9 mouse cellular contexts compared by ENCODE assay signal in genomic region chr19:4812334-4812949, GRCm38 (mm10). TPM values are rescaled to one million over a fixed set of nuclear protein-coding genes. Genes with fewer than 3 reads are reported as not detected.
A peak's percentile ranks its signal among the peaks of the same experiment; 100 is the strongest.
DNase-seq lines count a peak whose midpoint lies in the region; ATAC-seq and TF ChIP-seq lines count a peak whose summit lies in the region.
"Not testable (repeated sequence)": the region's sequence is repeated elsewhere in the genome, so short reads cannot be mapped to it uniquely, and the experiment has no call there.
"Had no signal": no experiment of that assay in that cellular context is flagged by ENCODE, and none has a peak within 500 bp of the region (broad histone marks: within the 10 kb centered on the region; RNA-seq: fewer than 3 reads in every experiment).

No protein-coding gene starts in this region.

- 77% methylated on average over 8 of the region's 8 CpGs for WGBS in embryonic facial prominence, embryonic 14.5 days
- WGBS in heart, embryonic 12.5 days = 73% methylated on average over 8 of the region's 8 CpGs
- WGBS in intestine, embryonic 15.5 days = 72% methylated on average over 8 of the region's 8 CpGs
- WGBS in liver, adult 2 months = 79% methylated on average over 8 of the region's 8 CpGs
- 78% methylated on average over 8 of the region's 8 CpGs for whole genome bisulfite sequencing in midbrain, embryonic 10.5 days
- WGBS in neural tube, embryonic 15.5 days = 82% methylated on average over 8 of the region's 8 CpGs

- H3K4me2 ChIP-seq in embryonic facial prominence, embryonic 14.5 days (ENCODE audit: low read depth, low read length) = peak overlapping the region; percentile 60
- H3K4me2 ChIP-seq in heart, embryonic 12.5 days = peak overlapping the region; percentile 83
- peak overlapping the region; percentile 55 for H3K4me2 ChIP-seq in intestine, embryonic 15.5 days (replicated peaks)
- H3K4me2 ChIP-seq in neural tube, embryonic 15.5 days = peak overlapping the region; percentile 85

- not testable (repeated sequence) for TF ChIP-seq CTCF in liver, adult 2 months (IDR thresholded peaks at IDR 0.05; ENCODE audit: low read depth, low read length)

- ATAC-seq in embryonic facial prominence, embryonic 14.5 days (ENCODE audit: low read depth); heart, embryonic 12.5 days (ENCODE audit: insufficient number of reproducible peaks, low FRiP score); intestine, embryonic 15.5 days; neural tube, embryonic 15.5 days (ENCODE audit: low FRiP score): not testable (repeated sequence)

- peak overlapping the region; percentile 75 for H3K4me3 ChIP-seq in embryonic facial prominence, embryonic 14.5 days (ENCODE audit: low read depth, low read length)
- H3K4me3 ChIP-seq in heart, embryonic 12.5 days = peak overlapping the region; percentile 81
- H3K4me3 ChIP-seq in intestine, embryonic 15.5 days (replicated peaks) = peak overlapping the region; percentile 78
- 0 out of 2 replicates have a peak overlapping the region, but pooled peaks have one; percentile 77 for H3K4me3 ChIP-seq in liver, adult 2 months (ENCODE audit: insufficient read depth, low read depth, low read length)
- peak overlapping the region; percentile 96 for H3K4me3 ChIP-seq in midbrain, embryonic 10.5 days
- peak overlapping the region; percentile 87 for H3K4me3 ChIP-seq in neural tube, embryonic 15.5 days (replicated peaks)

- TF ChIP-seq POLR2A in liver, adult 2 months (IDR thresholded peaks at IDR 0.05; ENCODE audit: extremely low read depth, insufficient read depth, low read length) = not testable (repeated sequence)

- H3K9me3 ChIP-seq in embryonic facial prominence, embryonic 14.5 days (ENCODE audit: control insufficient read depth, low read length); heart, embryonic 12.5 days (replicated peaks); intestine, embryonic 15.5 days; midbrain, embryonic 10.5 days (replicated peaks); neural tube, embryonic 15.5 days (replicated peaks): not testable (repeated sequence)

- H3K9ac ChIP-seq in embryonic facial prominence, embryonic 14.5 days (ENCODE audit: low read depth, low read length) = peak overlapping the region; percentile 74
- peak overlapping the region; percentile 92 for H3K9ac ChIP-seq in heart, embryonic 12.5 days
- peak overlapping the region; percentile 89 for H3K9ac ChIP-seq in intestine, embryonic 15.5 days
- H3K9ac ChIP-seq in liver, adult 2 months (ENCODE audit: low read depth, low read length) = not testable (repeated sequence)
- H3K9ac ChIP-seq in neural tube, embryonic 15.5 days (replicated peaks) = peak overlapping the region; percentile 85

- DNase-seq in NIH3T3 (ENCODE audit: low read depth) = peak; percentile 73
- not testable (repeated sequence) for DNase-seq in embryonic facial prominence, embryonic 14.5 days (ENCODE audit: low spot score); liver, adult 2 months (ENCODE audit: extremely low read depth, low read depth, low spot score); midbrain, embryonic 10.5 days (ENCODE audit: low spot score)

- H3K27me3 ChIP-seq in embryonic facial prominence, embryonic 14.5 days (replicated peaks; ENCODE audit: control insufficient read depth, insufficient read depth, low read length); heart, embryonic 12.5 days (replicated peaks); intestine, embryonic 15.5 days (replicated peaks); liver, adult 2 months (ENCODE audit: control insufficient read depth, insufficient read depth, low read length); midbrain, embryonic 10.5 days (ENCODE audit: low read depth, poor library complexity, severe bottlenecking); neural tube, embryonic 15.5 days (replicated peaks): not testable (repeated sequence)

- H3K36me3 ChIP-seq in embryonic facial prominence, embryonic 14.5 days (ENCODE audit: control insufficient read depth, insufficient read depth, low read length); heart, embryonic 12.5 days; intestine, embryonic 15.5 days; liver, adult 2 months (ENCODE audit: control insufficient read depth, insufficient read depth, low read length); midbrain, embryonic 10.5 days; neural tube, embryonic 15.5 days: not testable (repeated sequence)

- peak overlapping the region; percentile 94 for H3K27ac ChIP-seq in embryonic facial prominence, embryonic 14.5 days (replicated peaks; ENCODE audit: low read depth, low read length)
- H3K27ac ChIP-seq in heart, embryonic 12.5 days (ENCODE audit: poor library complexity, severe bottlenecking) = peak overlapping the region; percentile 93
- H3K27ac ChIP-seq in intestine, embryonic 15.5 days = peak overlapping the region; percentile 98
- H3K27ac ChIP-seq in liver, adult 2 months (replicated peaks; ENCODE audit: insufficient read depth, low read depth, low read length) = not testable (repeated sequence)
- H3K27ac ChIP-seq in midbrain, embryonic 10.5 days (replicated peaks) = peak overlapping the region; percentile 95
- peak overlapping the region; percentile 94 for H3K27ac ChIP-seq in neural tube, embryonic 15.5 days (replicated peaks)

- peaks cover 25% of the 10 kb centered on the region; the same call in 1 of the 2 replicates for H3K79me2 ChIP-seq in liver, adult 2 months (ENCODE audit: control insufficient read depth, insufficient read depth, low read length)

- peaks cover 17% of the 10 kb centered on the region for H3K4me1 ChIP-seq in embryonic facial prominence, embryonic 14.5 days (ENCODE audit: control insufficient read depth, insufficient read depth, low read length)
- H3K4me1 ChIP-seq in heart, embryonic 12.5 days (replicated peaks) = peaks cover 22% of the 10 kb centered on the region
- not testable (repeated sequence) for H3K4me1 ChIP-seq in intestine, embryonic 15.5 days (replicated peaks)
- H3K4me1 ChIP-seq in liver, adult 2 months (ENCODE audit: control insufficient read depth, insufficient read depth, low read length) = peaks cover 20% of the 10 kb centered on the region
- H3K4me1 ChIP-seq in midbrain, embryonic 10.5 days = peaks cover 28% of the 10 kb centered on the region
- peaks cover 31% of the 10 kb centered on the region for H3K4me1 ChIP-seq in neural tube, embryonic 15.5 days

RNA-seq across cellular contexts. Expression of gene Rbm14, which starts 1.0 kb away (rescaled TPM):
- polyA plus RNA-seq in embryonic facial prominence, embryonic 14.5 days (2014; fragmentation: Nextera tagmentation; extraction: Ambion mirVana) = 61.5 and 65.3 TPM in 2 replicates
- 59.8 and 64.5 TPM in 2 replicates for polyA plus RNA-seq in heart, embryonic 12.5 days (2016; fragmentation: Nextera tagmentation; extraction: Ambion mirVana)
- polyA plus RNA-seq in intestine, embryonic 15.5 days (2015; fragmentation: Nextera tagmentation; extraction: Ambion mirVana) = 73.6 and 80.0 TPM in 2 replicates
- total RNA-seq in liver, adult 2 months (2014; rRNA removed) = 9.0 and 12.6 TPM in 2 replicates
- polyA plus RNA-seq in liver, adult 2 months (2012; rRNA removed) = 18.4 and 26.1 TPM in 2 replicates
- polyA plus RNA-seq in midbrain, embryonic 10.5 days (2016; fragmentation: Nextera tagmentation; extraction: Ambion mirVana) = 136 TPM in 2 replicates
- 55.0 and 65.1 TPM in 2 replicates for polyA plus RNA-seq in neural tube, embryonic 15.5 days (2015; fragmentation: Nextera tagmentation; extraction: Ambion mirVana)

RNA-seq across cellular contexts. Expression of gene Gm21992, which starts 1.0 kb away (rescaled TPM):
- polyA plus RNA-seq in embryonic facial prominence, embryonic 14.5 days (2014; fragmentation: Nextera tagmentation; extraction: Ambion mirVana) = 14.9 and 17.1 TPM in 2 replicates
- 27.0 and 29.6 TPM in 2 replicates for polyA plus RNA-seq in heart, embryonic 12.5 days (2016; fragmentation: Nextera tagmentation; extraction: Ambion mirVana)
- 32.4 and 35.3 TPM in 2 replicates for polyA plus RNA-seq in intestine, embryonic 15.5 days (2015; fragmentation: Nextera tagmentation; extraction: Ambion mirVana)
- total RNA-seq in liver, adult 2 months (2014; rRNA removed) = 4.8 and 9.9 TPM in 2 replicates
- polyA plus RNA-seq in liver, adult 2 months (2012; rRNA removed) = 22.3 and 23.6 TPM in 2 replicates
- 35.3 and 37.6 TPM in 2 replicates for polyA plus RNA-seq in midbrain, embryonic 10.5 days (2016; fragmentation: Nextera tagmentation; extraction: Ambion mirVana)
- polyA plus RNA-seq in neural tube, embryonic 15.5 days (2015; fragmentation: Nextera tagmentation; extraction: Ambion mirVana) = 14.8 and 20.1 TPM in 2 replicates

RNA-seq across cellular contexts. Expression of gene Rbm4, which starts 18.7 kb away (rescaled TPM):
- 68.6 and 72.0 TPM in 2 replicates for polyA plus RNA-seq in embryonic facial prominence, embryonic 14.5 days (2014; fragmentation: Nextera tagmentation; extraction: Ambion mirVana)
- 39.8 and 46.8 TPM in 2 replicates for polyA plus RNA-seq in heart, embryonic 12.5 days (2016; fragmentation: Nextera tagmentation; extraction: Ambion mirVana)
- 43.8 and 51.0 TPM in 2 replicates for polyA plus RNA-seq in intestine, embryonic 15.5 days (2015; fragmentation: Nextera tagmentation; extraction: Ambion mirVana)
- 58.4 and 67.7 TPM in 2 replicates for total RNA-seq in liver, adult 2 months (2014; rRNA removed)
- polyA plus RNA-seq in liver, adult 2 months (2012; rRNA removed) = 25.7 and 32.8 TPM in 2 replicates
- polyA plus RNA-seq in midbrain, embryonic 10.5 days (2016; fragmentation: Nextera tagmentation; extraction: Ambion mirVana) = 93.6 and 108 TPM in 2 replicates
- 67.2 and 76.2 TPM in 2 replicates for polyA plus RNA-seq in neural tube, embryonic 15.5 days (2015; fragmentation: Nextera tagmentation; extraction: Ambion mirVana)

RNA-seq across cellular contexts. Expression of gene Ccs, which starts 26.7 kb away (rescaled TPM):
- 48.3 and 54.1 TPM in 2 replicates for polyA plus RNA-seq in embryonic facial prominence, embryonic 14.5 days (2014; fragmentation: Nextera tagmentation; extraction: Ambion mirVana)
- polyA plus RNA-seq in heart, embryonic 12.5 days (2016; fragmentation: Nextera tagmentation; extraction: Ambion mirVana) = 33.9 and 34.5 TPM in 2 replicates
- 51.3 and 56.7 TPM in 2 replicates for polyA plus RNA-seq in intestine, embryonic 15.5 days (2015; fragmentation: Nextera tagmentation; extraction: Ambion mirVana)
- total RNA-seq in liver, adult 2 months (2014; rRNA removed) = 146 and 174 TPM in 2 replicates
- polyA plus RNA-seq in liver, adult 2 months (2012; rRNA removed) = 245 and 254 TPM in 2 replicates
- polyA plus RNA-seq in midbrain, embryonic 10.5 days (2016; fragmentation: Nextera tagmentation; extraction: Ambion mirVana) = 41.6 and 43.1 TPM in 2 replicates
- polyA plus RNA-seq in neural tube, embryonic 15.5 days (2015; fragmentation: Nextera tagmentation; extraction: Ambion mirVana) = 42.4 and 47.9 TPM in 2 replicates

RNA-seq across cellular contexts. Expression of gene Ccdc87, which starts 26.7 kb away (rescaled TPM):
- polyA plus RNA-seq in embryonic facial prominence, embryonic 14.5 days (2014; fragmentation: Nextera tagmentation; extraction: Ambion mirVana) = 0.54 and 0.64 TPM in 2 replicates
- polyA plus RNA-seq in heart, embryonic 12.5 days (2016; fragmentation: Nextera tagmentation; extraction: Ambion mirVana) = 0.05 TPM in 1 of 2 replicates, not detected in the other
- not detected in 2 replicates for polyA plus RNA-seq in intestine, embryonic 15.5 days (2015; fragmentation: Nextera tagmentation; extraction: Ambion mirVana)
- total RNA-seq in liver, adult 2 months (2014; rRNA removed) = not detected in 2 replicates
- not detected in 2 replicates for polyA plus RNA-seq in liver, adult 2 months (2012; rRNA removed)
- 0.07 and 0.14 TPM in 2 replicates for polyA plus RNA-seq in midbrain, embryonic 10.5 days (2016; fragmentation: Nextera tagmentation; extraction: Ambion mirVana)
- 0.37 and 0.52 TPM in 2 replicates for polyA plus RNA-seq in neural tube, embryonic 15.5 days (2015; fragmentation: Nextera tagmentation; extraction: Ambion mirVana)
- total RNA-seq: gastrocnemius, postnatal 25 days had no signal
- polyA plus RNA-seq: inflammation-experienced regulatory T-cells, adult 6 months had no signal
